Mouse (Mus musculus) G1E (cell line): ENCODE measurements around the gene Stxbp3. TPM values are rescaled to one million over a fixed set of nuclear protein-coding genes. Genes with fewer than 3 reads are reported as not detected.
"Not testable (repeated sequence)": the region's sequence is repeated elsewhere in the genome, so short reads cannot be mapped to it uniquely, and the experiment has no call there.

Source experiments
- ATAC-seq: 2 replicates; pipeline ENCODE4 v1.8.0; 2016; ENCODE audit warnings: mild to moderate bottlenecking; ENCODE audit not compliant: insufficient number of reproducible peaks, poor library complexity, low FRiP score, severe bottlenecking; ENCODE audit errors: extremely low read depth
- DNase-seq: peaks from one replicate; pipeline ENCODE4 v3.0.0; 2012; ENCODE audit warnings: low spot score
- H3K27me3 ChIP-seq: 2 replicates; pipeline ENCODE4 v1.6.1; 2012; ENCODE audit warnings: mild to moderate bottlenecking, low read length, inconsistent platforms; ENCODE audit not compliant: insufficient read depth
- H3K36me3 ChIP-seq: replicated peaks from 2 replicates; pipeline ENCODE3; 2012; ENCODE audit warnings: mild to moderate bottlenecking, inconsistent platforms
- H3K4me1 ChIP-seq: 2 replicates; pipeline ENCODE4 v1.6.1; 2012; ENCODE audit warnings: low read depth, low read length, inconsistent platforms, mixed read lengths; ENCODE audit not compliant: insufficient read depth
- H3K4me3 ChIP-seq: 2 replicates; pipeline ENCODE4 v1.5.1; 2012; ENCODE audit warnings: low read depth, mild to moderate bottlenecking, inconsistent platforms, low read length, moderate library complexity, mixed read lengths
- H3K9me3 ChIP-seq: replicated peaks from 2 replicates; pipeline ENCODE4 v1.6.1; 2012; ENCODE audit warnings: inconsistent platforms
- CTCF ChIP-seq: IDR thresholded peaks from 2 replicates; pipeline ENCODE4 v1.5.1; 2012; ENCODE audit warnings: low read depth, low read length, inconsistent platforms, mixed read lengths
- GATA1 ChIP-seq: IDR thresholded peaks from 2 replicates; pipeline ENCODE4 v1.6.1; 2012; ENCODE audit warnings: borderline replicate concordance, low read length, inconsistent platforms, mixed read lengths
- GATA2 ChIP-seq: IDR thresholded peaks from 2 replicates; pipeline ENCODE4 v1.6.1; 2012; ENCODE audit warnings: low read depth, low read length, inconsistent platforms, borderline replicate concordance
- POLR2AphosphoS5 ChIP-seq: IDR thresholded peaks from 2 replicates; pipeline ENCODE4 v1.6.1; 2012; ENCODE audit warnings: low read depth, low read length, inconsistent platforms; ENCODE audit not compliant: insufficient replicate concordance
- TAL1 ChIP-seq: conservative IDR thresholded peaks from 2 replicates; pipeline ENCODE4 v1.6.1; 2012; ENCODE audit warnings: low read depth, low read length, inconsistent platforms, mixed read lengths
- polyA plus RNA-seq: library from polyadenylated mRNA; stranded (reverse); fragments of >175 nt; gene quantifications from 2 replicates; pipeline ENCODE4 v1.2.3, GENCODE M21; 2012
- total RNA-seq, 2 experiments: library from RNA; stranded (forward) in 1 of 2; stranded (reverse) in 1 of 2; fragments of 200-1000 nt in 1 of 2; fragments of >200 nt in 1 of 2; fragmentation: Nextera tagmentation in 1 of 2; gene quantifications; 2 replicates each; pipeline ENCODE4 v1.2.3; 2014 to 2017

Gene Stxbp3
- total and polyA plus RNA-seq, 3 experiments: 9.4 to 35.6 (median 27.9) TPM

DNA sequence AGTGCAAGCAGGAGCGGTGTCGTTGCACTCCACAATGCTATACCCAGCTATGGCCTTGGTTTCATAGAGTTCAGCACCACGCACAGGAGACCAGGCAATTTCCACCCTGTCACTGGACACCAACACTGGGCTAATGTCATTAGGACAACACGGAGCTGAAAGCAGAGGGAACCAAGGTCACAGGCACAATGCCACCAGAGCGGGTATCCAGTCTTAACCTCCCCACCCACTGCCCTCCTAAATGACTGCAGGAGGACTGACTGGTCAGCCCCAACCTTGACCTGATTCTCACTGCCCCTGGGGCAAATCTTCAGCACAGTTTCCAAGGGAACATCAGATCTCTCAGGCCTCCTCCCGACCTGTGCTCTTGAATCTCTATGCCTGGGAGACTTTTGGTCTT, 30.3 kb upstream of the Stxbp3 start:
- ATAC-seq (no peak), DNase-seq (no peak)
- Histone ChIP-seq H3K4me1 (no peaks in the 10 kb centered on the region), H3K36me3 (no peaks in the 10 kb centered on the region), H3K27me3 (peaks cover 15% of the 10 kb centered on the region), H3K9me3 (no peaks in the 10 kb centered on the region), H3K4me3 (no peak overlapping the region)
- TF ChIP-seq CTCF (no peak), TAL1 (no peak), GATA2 (no peak), GATA1 (no peak), POLR2AphosphoS5 (no peak)

DNA sequence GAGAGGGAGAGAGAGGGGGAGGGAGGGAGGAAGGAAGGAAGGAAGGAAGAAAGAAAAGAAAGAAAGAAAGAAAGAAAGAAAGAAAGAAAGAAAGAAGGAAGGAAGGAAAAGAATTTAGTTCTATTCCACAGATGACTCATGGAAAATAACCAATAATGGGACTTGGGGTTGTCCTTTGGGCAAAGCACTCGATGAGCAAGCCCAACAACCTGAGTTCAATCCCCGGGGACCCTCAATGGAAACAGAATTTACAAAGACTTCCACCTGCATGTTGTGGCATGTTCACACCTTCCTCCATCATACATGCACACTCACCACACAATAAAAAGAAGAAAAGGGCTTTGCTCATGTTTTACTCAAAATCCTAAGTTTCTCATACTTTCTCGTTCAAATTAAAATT, 27.1 kb upstream of the Stxbp3 start:
- DNase-seq: no peak
- no peak overlapping the region for H3K4me3 ChIP-seq
- ATAC-seq: no peak
- TF ChIP-seq CTCF (no peak), POLR2AphosphoS5 (no peak), GATA2 (no peak), TAL1 (no peak)
- no peaks in the 10 kb centered on the region for H3K36me3 ChIP-seq
- peaks cover 12% of the 10 kb centered on the region for H3K27me3 ChIP-seq
- no peaks in the 10 kb centered on the region for H3K9me3 ChIP-seq
- H3K4me1 ChIP-seq: no peaks in the 10 kb centered on the region

DNA sequence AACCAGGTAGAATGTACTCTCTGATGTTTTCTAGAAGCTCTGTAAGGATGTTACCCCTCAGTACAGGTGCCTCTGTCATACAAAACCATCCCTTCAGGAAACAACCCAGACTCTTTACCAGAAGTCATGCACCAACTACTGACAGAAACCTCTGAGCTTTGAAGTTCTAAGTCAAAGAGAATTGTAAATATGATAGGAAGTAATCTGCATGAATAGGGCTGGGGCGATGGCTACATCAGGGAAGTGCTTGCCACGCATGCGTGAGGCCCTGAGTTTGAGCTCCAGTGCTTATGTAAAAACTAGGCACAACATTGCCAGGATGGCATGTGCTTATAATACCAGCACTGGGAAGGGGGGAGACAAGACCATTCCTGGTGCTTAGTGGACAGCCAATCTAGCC, 25.4 kb upstream of the Stxbp3 start:
- TF ChIP-seq CTCF (no peak), TAL1 (no peak), GATA1 (no peak), POLR2AphosphoS5 (no peak), GATA2 (no peak)
- DNase-seq (no peak), ATAC-seq (no peak)
- Histone ChIP-seq H3K4me1 (no peaks in the 10 kb centered on the region), H3K9me3 (no peaks in the 10 kb centered on the region), H3K27me3 (peaks cover 15% of the 10 kb centered on the region), H3K4me3 (no peak overlapping the region), H3K36me3 (no peaks in the 10 kb centered on the region)

DNA sequence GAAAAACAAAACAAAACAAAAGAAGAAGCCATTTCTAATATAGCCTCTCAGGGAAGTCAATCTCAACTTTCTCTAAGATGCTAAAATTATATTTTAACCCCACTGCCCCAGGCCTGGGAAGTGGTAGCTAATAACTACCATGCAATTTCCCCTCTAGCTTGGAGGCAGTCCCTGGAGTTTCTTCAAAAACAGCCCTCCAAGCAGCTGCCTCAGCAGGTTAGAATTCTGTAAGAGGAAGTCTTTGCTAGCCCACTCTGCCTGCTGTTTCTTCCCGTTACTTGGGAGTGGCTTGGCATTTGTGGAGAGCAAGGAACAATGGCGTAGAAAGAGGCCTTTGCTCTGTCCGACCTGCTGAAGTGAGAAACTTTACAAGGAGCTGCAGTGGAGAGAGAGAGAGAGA, 24.8 kb upstream of the Stxbp3 start:
- Histone ChIP-seq H3K9me3 (no peaks in the 10 kb centered on the region), H3K4me3 (no peak overlapping the region), H3K36me3 (no peaks in the 10 kb centered on the region), H3K4me1 (no peaks in the 10 kb centered on the region), H3K27me3 (peaks cover 9% of the 10 kb centered on the region; the same call in 1 of the 2 replicates)
- no peak for ATAC-seq
- DNase-seq: no peak
- TF ChIP-seq POLR2AphosphoS5: no peak
- no peak for TF ChIP-seq GATA1
- TF ChIP-seq CTCF: no peak
- TF ChIP-seq GATA2: no peak
- TF ChIP-seq TAL1: no peak

DNA sequence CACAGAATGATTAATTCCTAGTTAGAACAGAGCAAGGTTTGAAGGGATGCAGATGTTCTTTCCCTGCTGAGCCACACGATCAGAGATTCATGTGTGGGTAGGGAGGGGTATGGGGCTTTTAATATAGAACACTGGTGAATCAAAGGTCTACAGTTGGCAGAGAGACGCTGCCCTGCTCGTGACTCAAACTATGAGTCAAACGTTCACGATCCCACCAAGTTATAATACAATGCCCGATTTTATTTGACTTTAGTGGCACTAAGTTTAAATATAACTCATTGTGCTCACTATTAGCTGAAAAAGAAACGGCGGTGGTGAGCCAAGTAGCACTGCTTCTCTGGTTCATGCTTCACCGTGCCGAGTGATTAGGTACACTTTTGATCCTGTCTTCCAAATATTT, 22.8 kb upstream of the Stxbp3 start:
- no peak for DNase-seq
- no peak overlapping the region for H3K4me3 ChIP-seq
- no peaks in the 10 kb centered on the region for H3K9me3 ChIP-seq
- H3K27me3 ChIP-seq: peaks cover 5% of the 10 kb centered on the region; the same call in 1 of the 2 replicates
- TF ChIP-seq POLR2AphosphoS5: no peak
- TF ChIP-seq GATA1: no peak
- no peak for TF ChIP-seq CTCF
- no peak for TF ChIP-seq GATA2
- TF ChIP-seq TAL1: no peak
- H3K4me1 ChIP-seq: no peaks in the 10 kb centered on the region
- no peak for ATAC-seq
- H3K36me3 ChIP-seq: no peaks in the 10 kb centered on the region

DNA sequence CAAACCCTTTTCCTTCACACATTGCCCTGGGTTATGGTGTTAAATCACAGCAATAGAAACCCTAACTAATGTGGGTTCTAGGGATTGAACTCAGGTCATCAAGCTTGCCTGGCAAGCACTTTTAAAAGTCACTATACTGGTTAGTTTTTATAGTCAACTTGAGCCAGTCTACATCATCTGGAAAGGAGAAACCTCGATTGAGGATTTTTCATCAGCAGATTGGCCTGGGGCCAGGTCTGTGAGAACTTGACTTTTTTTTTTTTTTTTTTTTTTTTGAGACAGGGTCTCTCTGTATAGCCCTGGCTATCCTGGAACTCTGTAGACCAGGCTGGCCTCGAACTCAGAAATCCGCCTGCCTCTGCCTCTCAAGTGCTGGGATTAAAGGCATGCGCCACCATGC, 22.0 kb upstream of the Stxbp3 start:
- DNase-seq, H3K4me1 ChIP-seq, H3K4me3 ChIP-seq, H3K9me3 ChIP-seq, ATAC-seq, H3K36me3 ChIP-seq, H3K27me3 ChIP-seq: not testable (repeated sequence)

DNA sequence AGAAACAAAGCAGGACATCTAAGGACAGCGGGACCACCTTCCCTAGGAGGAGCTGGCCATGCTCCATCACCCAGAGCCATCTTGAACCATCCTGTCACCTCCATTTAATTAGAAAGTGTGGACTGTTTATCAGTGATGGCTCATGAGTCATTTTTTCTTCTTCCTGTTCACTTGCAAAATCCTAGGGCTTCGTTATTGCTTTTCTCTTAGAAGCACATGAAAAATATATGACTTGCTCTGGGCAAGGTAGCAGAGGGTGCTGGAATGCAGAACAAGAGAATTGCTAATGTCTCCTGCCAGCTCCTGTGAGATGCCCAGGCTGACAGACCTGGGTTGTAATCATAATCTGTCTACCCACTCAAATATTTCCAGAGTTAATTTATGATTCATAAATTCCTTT, 20.5 kb upstream of the Stxbp3 start:
- no peaks in the 10 kb centered on the region for H3K36me3 ChIP-seq
- ATAC-seq (no peak), DNase-seq (no peak)
- H3K27me3 ChIP-seq: peaks cover 12% of the 10 kb centered on the region; the same call in 1 of the 2 replicates
- H3K4me1 ChIP-seq: no peaks in the 10 kb centered on the region
- TF ChIP-seq GATA2 (no peak), POLR2AphosphoS5 (no peak), TAL1 (no peak), CTCF (no peak), GATA1 (no peak)
- no peak overlapping the region for H3K4me3 ChIP-seq
- H3K9me3 ChIP-seq: no peaks in the 10 kb centered on the region
